In the genomic region with DNA sequence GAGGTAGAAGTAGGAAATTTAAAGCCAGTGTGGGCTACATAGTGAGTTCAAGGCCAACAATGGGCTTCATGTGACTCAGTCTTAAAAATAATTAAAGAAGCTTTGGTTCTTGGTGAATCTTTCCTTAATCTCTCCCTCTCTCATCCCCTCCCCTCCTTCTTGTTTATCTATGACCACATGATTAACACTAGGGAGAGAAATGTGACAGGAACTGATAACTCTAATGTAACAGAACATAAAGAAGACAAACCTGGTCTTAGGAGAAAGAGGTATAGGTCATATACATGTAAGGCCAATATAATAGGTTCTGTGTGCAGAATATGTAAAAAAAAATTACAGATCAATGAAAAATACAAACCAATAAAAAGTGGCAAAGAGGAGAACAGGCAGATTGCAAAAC, we compare ENCODE assay signal across 18 mouse cellular contexts. TPM values are rescaled to one million over a fixed set of nuclear protein-coding genes. Genes with fewer than 3 reads are reported as not detected.
A peak's percentile ranks its signal among the peaks of the same experiment; 100 is the strongest.
DNase-seq lines count a peak whose midpoint lies in the region; ATAC-seq and TF ChIP-seq lines count a peak whose summit lies in the region.
"Had no signal": no experiment of that assay in that cellular context is flagged by ENCODE, and none has a peak within 500 bp of the region (broad histone marks: within the 10 kb centered on the region; RNA-seq: fewer than 3 reads in every experiment).

No protein-coding gene starts in this region.

- H3K36me3 ChIP-seq in G1E (replicated peaks), result peaks cover 15% of the 10 kb centered on the region
- no peaks in the 10 kb centered on the region for H3K36me3 ChIP-seq in liver, embryonic 11.5 days (ENCODE audit: control insufficient read depth, insufficient read depth, low read length)
- H3K36me3 ChIP-seq in liver, postnatal 0 days (replicated peaks; ENCODE audit: insufficient read depth, low read length), result 0 out of 2 replicates have a peak, but pooled peaks cover 2% of the 10 kb centered on the region
- H3K36me3 ChIP-seq in thymus, adult 2 months (ENCODE audit: control insufficient read depth, insufficient read depth, low read length), result no peaks in the 10 kb centered on the region
- no peaks in the 10 kb centered on the region for H3K36me3 ChIP-seq in lung, postnatal 0 days (ENCODE audit: insufficient read depth, low read length)
- H3K36me3 ChIP-seq: intestine, embryonic 15.5 days; neural tube, embryonic 13.5 days had no signal

- peak overlapping the region; percentile 50 for H3K4me2 ChIP-seq in liver, embryonic 11.5 days
- peak overlapping the region; percentile 59 for H3K4me2 ChIP-seq in liver, postnatal 0 days (ENCODE audit: low read depth, low read length)
- no peak overlapping the region for H3K4me2 ChIP-seq in lung, postnatal 0 days (replicated peaks; ENCODE audit: low read depth, low read length)
- H3K4me2 ChIP-seq: intestine, embryonic 15.5 days; neural tube, embryonic 13.5 days had no signal

- no peak overlapping the region for H3K9ac ChIP-seq in liver, embryonic 11.5 days (ENCODE audit: low read depth, low read length)
- no peak overlapping the region for H3K9ac ChIP-seq in liver, postnatal 0 days (replicated peaks)
- H3K9ac ChIP-seq in lung, postnatal 0 days (replicated peaks; ENCODE audit: low read depth), result no peak overlapping the region
- H3K9ac ChIP-seq: intestine, embryonic 15.5 days; neural tube, embryonic 13.5 days had no signal

- H3K9me3 ChIP-seq in G1E (replicated peaks), result peaks cover 21% of the 10 kb centered on the region
- no peaks in the 10 kb centered on the region for H3K9me3 ChIP-seq in liver, embryonic 11.5 days (ENCODE audit: control insufficient read depth, low read length)
- no peaks in the 10 kb centered on the region for H3K9me3 ChIP-seq in liver, postnatal 0 days (ENCODE audit: low read length)
- H3K9me3 ChIP-seq in lung, postnatal 0 days (ENCODE audit: low read length), result no peaks in the 10 kb centered on the region
- H3K9me3 ChIP-seq: intestine, embryonic 15.5 days; neural tube, embryonic 13.5 days had no signal

- TF ChIP-seq CTCF in G1E (IDR thresholded peaks at IDR 0.05; ENCODE audit: low read depth, low read length), result no peak
- TF ChIP-seq CTCF in liver, postnatal 0 days (IDR thresholded peaks at IDR 0.05; ENCODE audit: low read depth), result no peak
- TF ChIP-seq CTCF in thymus, adult 2 months (IDR thresholded peaks at IDR 0.05; ENCODE audit: borderline replicate concordance, control insufficient read depth, extremely low read depth, insufficient read depth, low read length, poor library complexity), result no peak
- TF ChIP-seq CTCF in lung, postnatal 0 days (IDR thresholded peaks at IDR 0.05), result no peak

- no peak overlapping the region; the same call in 1 of the 2 replicates for H3K4me3 ChIP-seq in G1E (ENCODE audit: low read depth, low read length)
- H3K4me3 ChIP-seq in liver, embryonic 11.5 days (ENCODE audit: low read depth, low read length), result no peak overlapping the region
- H3K4me3 ChIP-seq in liver, postnatal 0 days (ENCODE audit: low read depth, low read length), result no peak overlapping the region
- H3K4me3 ChIP-seq in thymus, adult 2 months (ENCODE audit: control insufficient read depth, insufficient read depth, low read length), result no peak overlapping the region
- no peak overlapping the region for H3K4me3 ChIP-seq in lung, postnatal 0 days (ENCODE audit: low read depth, low read length)
- H3K4me3 ChIP-seq: intestine, embryonic 15.5 days; neural tube, embryonic 13.5 days had no signal

- peaks cover 77% of the 10 kb centered on the region for H3K4me1 ChIP-seq in G1E (ENCODE audit: insufficient read depth, low read depth, low read length)
- peaks cover 31% of the 10 kb centered on the region for H3K4me1 ChIP-seq in liver, embryonic 11.5 days (replicated peaks; ENCODE audit: control insufficient read depth, insufficient read depth, low read length)
- peaks cover 40% of the 10 kb centered on the region for H3K4me1 ChIP-seq in liver, postnatal 0 days (ENCODE audit: insufficient read depth)
- H3K4me1 ChIP-seq in thymus, adult 2 months (replicated peaks; ENCODE audit: control insufficient read depth, insufficient read depth, low read length), result 0 out of 2 replicates have a peak, but pooled peaks cover 2% of the 10 kb centered on the region
- no peaks in the 10 kb centered on the region for H3K4me1 ChIP-seq in lung, postnatal 0 days (ENCODE audit: insufficient read depth, low read depth, low read length)

- no peaks in the 10 kb centered on the region for H3K27me3 ChIP-seq in G1E (ENCODE audit: insufficient read depth, low read length)
- no peaks in the 10 kb centered on the region for H3K27me3 ChIP-seq in liver, embryonic 11.5 days (replicated peaks; ENCODE audit: control insufficient read depth, insufficient read depth, low read length)
- H3K27me3 ChIP-seq in liver, postnatal 0 days (ENCODE audit: insufficient read depth, low read length), result no peaks in the 10 kb centered on the region
- H3K27me3 ChIP-seq in thymus, adult 2 months (ENCODE audit: control insufficient read depth, insufficient read depth, low read length), result no peaks in the 10 kb centered on the region
- H3K27me3 ChIP-seq in lung, postnatal 0 days (replicated peaks; ENCODE audit: insufficient read depth, low read length), result no peaks in the 10 kb centered on the region
- H3K27me3 ChIP-seq: intestine, embryonic 15.5 days; neural tube, embryonic 13.5 days had no signal

- peak; percentile 92 for TF ChIP-seq EP300 in liver, postnatal 0 days (IDR thresholded peaks at IDR 0.05; ENCODE audit: low read depth)
- TF ChIP-seq EP300 in lung, postnatal 0 days (IDR thresholded peaks at IDR 0.05), result no peak

- ATAC-seq in G1E (ENCODE audit: extremely low read depth, insufficient number of reproducible peaks, low FRiP score, poor library complexity, severe bottlenecking), result peak; percentile 25
- ATAC-seq in liver, embryonic 11.5 days (replicated peaks; ENCODE audit: low FRiP score), result peak; percentile 52
- no peak for ATAC-seq in liver, postnatal 0 days
- no peak for ATAC-seq in lung, postnatal 0 days

- peak overlapping the region; percentile 77 for H3K27ac ChIP-seq in liver, embryonic 11.5 days (ENCODE audit: low read depth, low read length)
- H3K27ac ChIP-seq in liver, postnatal 0 days (ENCODE audit: low read depth), result peak overlapping the region; percentile 52
- H3K27ac ChIP-seq in thymus, adult 2 months (ENCODE audit: control insufficient read depth, insufficient read depth, low read length), result no peak overlapping the region
- no peak overlapping the region for H3K27ac ChIP-seq in lung, postnatal 0 days (ENCODE audit: low read length)
- H3K27ac ChIP-seq: intestine, embryonic 15.5 days; neural tube, embryonic 13.5 days had no signal

- TF ChIP-seq POLR2A in thymus, adult 2 months (IDR thresholded peaks at IDR 0.05; ENCODE audit: control insufficient read depth, extremely low read depth, insufficient read depth, low read length, poor library complexity), result no peak

- DNase-seq in G1E (ENCODE audit: low spot score), result no peak
- peak; percentile 64 for DNase-seq in c-Kit-negative CD71-positive TER-119-positive erythroid progenitor cells, embryonic 14.5 days (ENCODE audit: low read depth, low spot score)
- DNase-seq in liver, embryonic 11.5 days (ENCODE audit: low spot score), result no peak
- DNase-seq in liver, postnatal 0 days, result no peak
- no peak for DNase-seq in frontal cortex, postnatal 25 days (ENCODE audit: low spot score in 2 of 2)
- DNase-seq in thymus, adult 2 months, result no peak
- no peak for DNase-seq in lung, postnatal 0 days (ENCODE audit: low spot score)
- DNase-seq: adrenal gland, postnatal 36 days; cerebellum, adult 18-20 months; cerebellum, postnatal 14 days; kidney, adult 9 months; kidney, postnatal 14 days; layer of hippocampus, postnatal 36 days; lung, adult 2 months; lung, postnatal 36 days; thymus, adult 18-20 months had no signal

RNA-seq across cellular contexts. Expression of gene Dnah8, which starts 10.8 kb away (rescaled TPM):
- total RNA-seq in G1E (2014; fragmentation: Nextera tagmentation), result 49.3 and 69.4 TPM in 2 replicates
- total RNA-seq in G1E (2017), result 37.0 and 42.5 TPM in 2 replicates
- 1.5 and 3.5 TPM in 2 replicates for polyA plus RNA-seq in G1E (2012)
- 4.4 and 4.7 TPM in 2 replicates for polyA plus RNA-seq in liver, embryonic 11.5 days (2014; fragmentation: Nextera tagmentation; extraction: Ambion mirVana)
- 0.63 and 0.64 TPM in 2 replicates for polyA plus RNA-seq in liver, postnatal 0 days (2015; fragmentation: Nextera tagmentation; extraction: Ambion mirVana)
- polyA plus RNA-seq in thymus, adult 2 months (2012; rRNA removed), result 51.3 and 58.4 TPM in 2 replicates
- polyA plus RNA-seq in lung, postnatal 0 days (2015; fragmentation: Nextera tagmentation; extraction: Ambion mirVana), result 9.8 and 10.7 TPM in 2 replicates

RNA-seq across cellular contexts. Expression of gene Glo1, which starts 13.3 kb away (rescaled TPM):
- total RNA-seq in G1E (2014; fragmentation: Nextera tagmentation) (402 and 407 TPM in 2 replicates), G1E (2017) (913 and 1,040 TPM in 2 replicates)
- polyA plus RNA-seq in G1E (2012), result 42.2 and 90.8 TPM in 2 replicates
- 310 and 314 TPM in 2 replicates for polyA plus RNA-seq in liver, embryonic 11.5 days (2014; fragmentation: Nextera tagmentation; extraction: Ambion mirVana)
- polyA plus RNA-seq in liver, postnatal 0 days (2015; fragmentation: Nextera tagmentation; extraction: Ambion mirVana), result 219 and 220 TPM in 2 replicates
- 43.5 and 43.6 TPM in 2 replicates for polyA plus RNA-seq in thymus, adult 2 months (2012; rRNA removed)
- polyA plus RNA-seq in lung, postnatal 0 days (2015; fragmentation: Nextera tagmentation; extraction: Ambion mirVana), result 159 and 161 TPM in 2 replicates

RNA-seq across cellular contexts. Expression of gene Btbd9, which starts 37.1 kb away (rescaled TPM):
- total RNA-seq in G1E (2014; fragmentation: Nextera tagmentation) (37.5 and 57.5 TPM in 2 replicates), G1E (2017) (25.5 and 33.6 TPM in 2 replicates)
- 68.4 and 97.3 TPM in 2 replicates for polyA plus RNA-seq in G1E (2012)
- polyA plus RNA-seq in liver, embryonic 11.5 days (2014; fragmentation: Nextera tagmentation; extraction: Ambion mirVana), result 28.6 and 33.4 TPM in 2 replicates
- 16.5 and 17.2 TPM in 2 replicates for polyA plus RNA-seq in liver, postnatal 0 days (2015; fragmentation: Nextera tagmentation; extraction: Ambion mirVana)
- polyA plus RNA-seq in thymus, adult 2 months (2012; rRNA removed), result 29.1 and 33.7 TPM in 2 replicates
- 40.6 and 41.7 TPM in 2 replicates for polyA plus RNA-seq in lung, postnatal 0 days (2015; fragmentation: Nextera tagmentation; extraction: Ambion mirVana)

Comparison
In these comparisons a context has a peak if more than half of its experiments do, and no peak if none do; other contexts are left out.
1. ATAC-seq: peak in G1E (single experiment) and liver, embryonic 11.5 days (single experiment); none in liver, postnatal 0 days (single experiment) and lung, postnatal 0 days (single experiment).
2. H3K27ac ChIP-seq: peak in liver, embryonic 11.5 days (single experiment) and liver, postnatal 0 days (single experiment); none in thymus, adult 2 months (single experiment) and lung, postnatal 0 days (single experiment).